Mouse (Mus musculus): Measurements from ENCODE around the gene S100a3.

S100a3 gene

DNA sequence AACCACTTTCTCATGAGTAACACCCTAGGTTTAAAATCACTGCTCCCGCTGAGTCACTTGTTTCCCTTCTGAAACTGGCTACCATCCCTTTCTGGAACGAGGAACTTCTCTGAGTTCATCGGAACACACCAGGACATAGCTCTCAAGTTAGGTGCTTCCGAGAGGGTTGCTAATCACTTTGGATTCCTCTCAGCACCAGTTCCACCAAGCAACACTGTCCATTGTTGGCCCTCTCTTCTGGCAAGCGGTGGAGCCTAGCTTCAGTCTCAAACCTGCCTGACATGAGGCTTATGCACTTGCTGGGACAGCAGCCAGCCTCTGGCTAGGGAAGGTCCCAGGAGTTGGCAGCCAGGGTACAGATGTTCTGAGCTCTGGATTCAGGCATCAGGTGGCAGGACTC is 14.3 kb downstream of the S100a3 start:
- peak in 1 of 2 experiments; percentile 25 for DNase-seq

DNA sequence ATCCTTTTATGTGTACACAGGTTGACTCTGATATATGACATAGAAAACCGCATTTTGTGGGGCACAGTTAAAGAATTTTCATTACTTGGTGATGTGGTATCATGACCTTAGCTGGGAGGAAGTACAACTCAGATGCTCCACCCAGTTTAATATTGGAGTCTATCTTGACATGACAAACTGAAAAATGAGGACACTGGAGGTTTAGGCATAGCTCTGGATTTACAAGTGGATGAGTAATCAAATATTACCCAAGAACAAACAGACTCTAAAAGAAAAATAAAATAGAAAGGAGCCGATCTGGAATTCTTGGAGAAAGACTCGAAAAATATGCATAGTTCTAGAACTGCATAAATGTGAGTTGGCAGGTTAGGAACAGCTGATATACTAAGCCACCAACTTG is 14.9 kb downstream of the S100a3 start:
- no peak for DNase-seq

DNA sequence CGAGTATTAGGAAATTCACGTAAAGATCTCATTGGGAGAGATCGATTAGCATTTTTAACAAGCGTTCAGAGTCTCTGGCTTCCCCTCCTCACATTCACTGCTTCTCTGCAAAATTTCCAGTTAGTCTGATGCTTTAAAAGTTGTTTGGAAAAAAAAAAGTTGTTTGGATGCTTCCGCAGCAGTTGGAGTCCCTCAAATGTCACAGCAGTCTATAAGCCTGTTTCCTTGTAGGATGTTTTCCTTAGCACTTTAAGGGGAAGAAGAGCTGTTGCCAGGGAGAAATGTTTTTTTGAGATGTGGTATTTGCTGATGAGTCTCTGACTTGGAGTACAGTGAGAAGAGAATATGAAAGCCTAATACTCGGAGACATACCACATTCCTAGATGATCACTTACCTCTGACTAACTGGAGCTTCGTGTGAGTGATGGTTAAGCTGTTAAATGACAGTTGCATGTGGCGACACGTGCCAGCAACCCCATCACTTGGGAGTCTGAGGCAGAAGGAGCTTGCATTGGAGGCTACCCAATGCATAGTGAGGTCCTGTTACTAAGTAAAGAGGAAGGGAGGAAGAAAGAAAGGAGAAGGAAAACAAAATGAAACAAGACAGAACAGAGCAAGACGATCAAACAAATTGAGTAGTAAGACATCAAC is 16.1 kb downstream of the S100a3 start:
- no peak for DNase-seq

DNA sequence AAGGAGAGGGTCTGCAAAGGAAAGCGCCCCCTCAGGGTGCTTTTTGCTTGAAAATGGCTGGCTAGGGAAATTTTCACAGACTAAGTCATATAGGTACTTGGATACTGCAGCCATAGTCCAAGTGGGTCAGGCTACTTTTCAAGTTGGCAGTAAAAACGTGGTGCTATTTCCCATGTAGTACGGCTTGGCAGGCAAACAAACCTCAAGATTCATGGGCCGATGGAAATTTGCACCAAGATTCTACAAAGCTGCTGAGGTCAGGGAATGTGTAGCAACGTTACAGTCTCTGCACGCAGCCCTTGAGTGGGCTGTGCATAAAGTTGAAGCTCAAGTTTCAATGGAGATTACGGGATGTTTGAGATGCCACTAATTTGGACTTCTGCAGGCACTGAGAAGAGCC is 19.1 kb downstream of the S100a3 start:
- no peak for DNase-seq

DNA sequence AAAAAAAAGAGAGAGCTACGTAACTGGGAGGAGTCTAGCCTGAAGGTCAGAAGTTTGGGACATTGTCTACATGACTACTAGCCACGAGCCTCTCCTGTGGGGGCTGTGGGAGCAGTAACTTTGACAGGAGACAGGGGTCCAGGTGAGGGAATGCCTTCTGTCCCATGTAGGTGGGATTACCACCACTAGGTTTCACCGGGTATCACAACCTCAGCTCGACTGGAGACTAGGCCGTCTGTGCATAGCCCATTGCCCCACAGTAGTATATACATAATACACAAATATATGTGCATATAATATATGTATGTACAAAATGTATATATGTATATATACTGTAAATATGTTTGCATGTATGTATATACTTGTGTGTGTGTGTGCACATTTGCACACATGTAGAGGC is 20.8 kb downstream of the S100a3 start:
- DNase-seq: no peak

DNA sequence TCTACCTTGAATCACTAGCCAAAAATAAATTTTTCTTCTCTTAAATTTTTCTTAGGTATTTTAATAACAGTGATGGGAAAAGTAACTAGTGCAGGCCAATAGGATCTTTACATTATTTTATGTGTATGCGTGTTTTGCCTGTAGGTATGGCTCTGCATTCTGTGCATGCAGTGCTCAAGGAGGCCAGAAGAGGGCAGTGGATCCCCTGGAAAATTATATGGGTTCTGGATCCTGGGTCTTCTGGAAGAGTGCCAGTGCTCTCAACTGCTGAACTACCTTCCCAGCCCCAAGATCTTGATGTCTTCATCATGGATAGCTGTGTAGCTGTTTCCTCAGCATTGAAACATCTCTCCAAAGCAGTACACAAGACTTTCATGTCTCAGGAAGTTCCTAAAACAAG is 21.8 kb downstream of the S100a3 start:
- peak in 1 of 2 experiments; percentile 13 for DNase-seq

DNA sequence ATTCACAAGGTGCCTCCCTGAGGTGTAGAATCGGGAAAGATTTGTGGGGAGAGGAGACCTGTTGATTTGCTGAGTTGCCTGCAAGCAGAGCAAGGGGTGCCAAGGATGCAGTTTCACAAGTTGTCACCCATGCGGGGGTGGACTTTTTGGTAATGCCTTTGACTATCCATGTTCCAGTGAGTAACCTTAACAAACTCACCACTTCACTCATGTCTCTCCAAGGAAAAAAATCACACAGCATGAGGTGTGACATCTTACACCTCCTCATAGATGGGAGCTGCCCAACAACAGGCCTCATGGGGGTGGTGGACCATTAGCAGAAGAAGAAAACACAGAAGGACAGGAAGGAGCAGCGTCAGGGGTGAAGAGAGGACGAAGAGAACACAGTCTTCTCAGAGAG is 22.2 kb downstream of the S100a3 start:
- DNase-seq: no peak

DNA sequence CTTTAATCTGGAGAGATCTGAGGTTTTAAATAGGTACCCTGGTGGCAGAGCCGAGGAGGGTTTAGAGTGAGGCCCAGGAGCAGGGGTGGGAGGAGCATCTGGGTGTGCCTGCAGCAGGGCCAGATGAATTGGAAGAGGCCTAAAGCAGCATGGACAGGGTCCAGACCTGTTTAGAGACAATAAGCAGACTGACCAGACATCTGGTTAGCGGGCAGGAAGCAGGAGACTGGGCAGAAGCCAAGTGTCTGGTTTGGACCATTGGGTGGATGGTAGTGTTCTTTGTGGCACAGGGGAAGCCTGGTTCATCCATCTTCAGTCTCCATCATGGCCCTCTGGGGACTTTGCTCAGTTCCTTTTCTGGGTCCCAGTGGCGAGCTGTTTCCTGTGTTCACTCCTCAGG is 23.5 kb downstream of the S100a3 start:
- peak; percentile 64 to 71 for DNase-seq

DNA sequence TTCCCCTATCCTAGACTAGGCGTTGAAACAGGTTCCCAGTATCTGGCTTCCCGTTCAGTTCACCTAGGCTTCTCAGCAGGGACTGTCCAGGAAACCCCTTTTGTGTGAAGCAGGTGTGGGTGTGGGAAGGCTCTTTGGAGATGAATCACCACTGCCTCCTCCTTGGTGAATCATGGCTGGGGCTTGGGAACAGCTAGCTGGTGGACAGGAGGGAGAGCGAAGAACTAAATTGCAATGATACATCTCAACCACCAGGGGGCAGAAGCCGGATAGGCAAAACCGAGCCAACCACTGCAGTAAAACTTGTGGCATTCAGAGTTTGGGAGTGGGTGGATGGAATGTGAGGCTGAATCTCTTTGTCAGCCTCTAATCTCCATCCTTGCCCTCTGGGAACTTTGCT is 25.2 kb downstream of the S100a3 start:
- peak; percentile 68 to 73 for DNase-seq

DNA sequence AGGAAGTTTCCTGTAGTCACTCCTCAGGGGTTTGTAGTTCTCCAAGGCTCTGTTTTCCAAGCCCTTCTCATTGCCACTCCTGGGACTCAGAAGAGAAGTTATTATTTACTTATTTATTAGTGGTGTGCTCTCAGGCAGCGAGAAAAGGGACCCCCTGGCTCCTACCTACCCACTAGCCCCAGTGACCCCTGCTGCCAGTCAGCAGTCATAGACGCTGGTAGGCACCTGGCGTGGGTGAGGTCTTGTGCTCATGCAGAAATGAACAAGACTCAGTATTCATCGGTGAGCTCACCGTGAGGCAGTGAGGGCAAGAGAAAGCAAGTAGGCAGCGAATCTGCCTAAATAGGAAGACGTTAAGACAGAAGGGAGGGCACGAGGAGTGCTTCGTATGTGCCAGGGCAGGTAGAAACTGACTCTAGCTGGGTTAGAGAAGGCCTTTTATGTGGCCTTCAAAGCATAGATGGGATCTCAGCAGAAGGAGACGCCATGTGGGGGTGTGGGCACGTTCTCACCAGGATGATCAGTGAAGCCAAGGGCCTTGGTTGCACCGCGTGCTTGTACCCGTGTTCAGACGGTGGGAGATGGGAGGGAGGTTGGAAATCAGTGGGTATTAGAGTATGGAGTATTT is 25.8 kb downstream of the S100a3 start:
- DNase-seq: no peak

DNA sequence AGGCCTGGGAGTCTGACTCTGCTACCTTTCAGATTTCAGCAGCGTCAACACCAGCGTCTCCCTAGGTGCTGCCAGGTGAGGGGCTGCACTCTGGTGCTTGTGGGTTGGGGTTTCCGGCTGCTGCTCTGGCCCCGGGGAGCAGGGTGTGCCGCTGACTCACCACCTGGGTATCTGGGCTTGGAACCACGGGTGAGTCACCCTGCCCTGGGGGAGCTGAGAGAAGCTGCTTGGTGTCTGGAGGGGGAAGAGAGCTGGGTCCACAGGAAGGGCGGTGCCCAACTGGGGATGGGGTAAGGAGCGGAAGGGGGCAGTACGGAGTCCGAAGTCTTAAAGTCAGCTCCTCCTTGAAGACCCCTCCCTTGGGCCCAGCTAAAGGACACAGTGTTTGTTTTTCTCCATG is 26.5 kb downstream of the S100a3 start:
- peak in 1 of 2 experiments; percentile 4 for DNase-seq

DNA sequence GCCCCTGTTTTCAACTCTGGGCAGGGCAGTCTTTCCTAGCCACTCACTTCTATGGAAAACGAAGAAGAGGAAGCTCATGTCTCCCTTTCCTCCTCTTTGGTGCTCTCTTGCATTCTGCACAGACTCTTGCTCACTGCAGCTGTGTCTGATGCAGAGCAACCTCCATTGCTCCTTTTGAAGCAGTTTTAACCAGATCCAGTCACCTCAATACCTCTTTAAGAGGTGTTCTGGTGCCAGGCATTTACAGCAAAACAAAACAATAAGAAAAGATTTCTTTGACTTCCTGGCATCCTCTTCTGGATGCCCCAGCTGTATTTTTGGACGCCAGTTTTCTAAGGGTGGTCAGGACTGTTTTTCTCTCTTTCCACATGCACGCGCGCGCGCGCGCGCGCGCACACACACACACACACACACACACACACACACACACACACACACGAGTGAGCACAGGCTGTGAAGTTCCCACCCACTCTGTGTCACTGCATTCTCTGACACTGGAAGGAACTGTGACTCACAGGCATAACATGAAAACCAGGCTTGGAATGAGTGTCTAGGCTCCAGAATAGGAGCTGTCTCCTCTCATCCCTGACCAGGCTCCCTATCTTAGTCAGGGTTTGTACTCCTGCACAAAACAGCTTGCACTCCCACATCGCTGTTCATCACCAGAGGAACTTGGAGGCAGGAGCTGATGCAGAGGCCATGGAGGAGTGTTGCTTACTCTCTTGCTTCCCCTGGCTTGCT is 27.2 kb downstream of the S100a3 start:
- no peak for DNase-seq

DNA sequence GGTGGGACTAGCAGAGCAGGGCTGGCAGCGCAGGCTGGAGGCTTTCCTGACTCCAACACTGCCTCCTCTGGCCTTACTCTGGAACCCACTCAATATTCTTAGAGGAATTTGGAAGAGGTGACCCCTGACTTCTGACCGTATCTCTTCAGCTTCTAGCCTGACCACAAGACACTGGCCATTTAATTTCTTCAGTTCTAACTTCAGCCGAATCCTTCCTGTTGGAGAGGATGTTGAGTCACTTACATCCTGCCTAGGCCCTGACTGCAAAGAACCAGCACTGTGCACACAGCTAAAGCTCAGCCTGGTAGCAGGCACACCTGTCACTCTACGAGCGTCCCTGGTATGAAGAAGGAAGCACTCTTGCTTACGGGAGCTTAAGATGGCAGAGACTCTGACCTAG is 29.0 kb downstream of the S100a3 start:
- no peak for DNase-seq

DNA sequence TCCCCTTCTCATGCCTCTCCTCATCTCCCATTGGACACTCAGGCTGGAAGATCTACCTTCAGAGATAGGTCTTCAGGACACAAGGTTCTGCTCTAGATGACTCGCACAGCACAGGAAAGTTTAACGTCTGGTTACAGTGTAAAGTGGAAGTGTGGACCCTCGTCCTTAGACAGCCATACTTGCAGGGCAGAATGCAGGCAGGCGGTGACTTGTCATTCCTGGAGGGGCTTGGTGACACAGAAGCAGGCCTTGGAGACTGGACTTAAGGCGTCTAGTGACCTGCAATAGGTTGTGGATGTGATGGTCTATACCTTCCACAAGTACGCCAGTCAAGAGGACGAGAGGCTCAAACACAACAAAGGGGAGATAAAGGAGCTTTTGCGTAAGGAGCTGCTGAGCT is 29.6 kb downstream of the S100a3 start, which contains the start of gene S100a2:
Gene S100a2 (plus strand): TSS at position 301 of the 400 bp plus-strand sequence.
- DNase-seq: no peak

DNA sequence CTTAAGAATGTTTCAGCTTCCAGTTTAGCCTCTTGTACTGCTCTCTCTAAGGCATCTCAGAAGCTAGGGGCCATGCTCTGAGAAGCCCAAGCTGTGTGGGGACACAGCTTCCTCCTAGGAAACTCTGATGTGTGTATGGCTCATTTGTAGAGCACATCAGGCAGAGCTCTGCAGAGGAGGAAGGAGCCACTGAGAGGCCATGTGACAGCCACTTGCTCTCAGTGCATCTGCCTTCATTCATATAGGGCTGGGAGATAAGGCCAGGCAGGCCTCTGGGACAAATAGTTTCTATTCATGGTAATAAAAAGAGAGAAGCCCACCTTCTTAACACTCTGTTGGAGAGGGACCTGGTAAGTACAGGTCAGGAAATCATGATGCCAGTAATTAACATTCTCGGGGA is 34.1 kb downstream of the S100a3 start:
- DNase-seq: no peak

DNA sequence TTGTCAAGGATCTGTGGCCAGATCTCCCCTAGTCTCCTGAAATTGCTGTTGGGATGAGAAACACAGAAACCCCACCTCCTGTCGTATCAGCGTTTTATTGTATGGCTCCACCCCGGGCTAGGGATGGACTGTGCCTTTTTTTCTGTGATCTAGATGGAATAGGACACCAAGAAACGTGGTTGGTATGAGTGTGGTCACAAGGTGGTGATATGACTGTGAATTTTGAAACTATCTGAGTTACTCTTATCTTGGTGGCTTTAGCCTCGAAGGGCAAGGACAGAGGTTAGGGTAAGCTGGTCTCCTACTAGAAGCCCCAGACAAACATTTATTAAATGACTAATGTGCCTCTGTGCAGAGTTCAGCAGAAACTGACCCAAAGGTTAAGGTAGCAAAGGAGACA is 35.2 kb downstream of the S100a3 start:
- DNase-seq: no peak

DNA sequence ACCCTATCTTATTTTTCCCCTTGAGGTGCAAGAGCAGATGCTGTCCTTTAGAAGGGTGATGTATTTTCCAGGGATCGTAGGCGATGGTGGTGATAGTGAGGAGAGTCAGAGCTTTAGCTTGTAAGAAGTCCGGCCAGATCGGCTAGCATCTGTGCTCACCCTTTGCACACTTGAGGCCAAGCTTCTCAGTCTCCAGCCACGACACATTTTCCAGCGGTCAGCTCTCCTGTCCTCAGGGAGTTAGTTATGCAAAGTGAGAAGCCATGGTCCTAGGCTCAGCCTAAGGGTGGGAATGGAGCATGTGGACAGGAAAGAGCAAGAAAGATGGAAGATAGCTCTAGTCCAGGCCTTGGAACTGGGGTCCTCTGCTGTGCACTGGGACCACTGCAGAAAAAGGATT is 36.4 kb downstream of the S100a3 start:
- no peak for DNase-seq

DNA sequence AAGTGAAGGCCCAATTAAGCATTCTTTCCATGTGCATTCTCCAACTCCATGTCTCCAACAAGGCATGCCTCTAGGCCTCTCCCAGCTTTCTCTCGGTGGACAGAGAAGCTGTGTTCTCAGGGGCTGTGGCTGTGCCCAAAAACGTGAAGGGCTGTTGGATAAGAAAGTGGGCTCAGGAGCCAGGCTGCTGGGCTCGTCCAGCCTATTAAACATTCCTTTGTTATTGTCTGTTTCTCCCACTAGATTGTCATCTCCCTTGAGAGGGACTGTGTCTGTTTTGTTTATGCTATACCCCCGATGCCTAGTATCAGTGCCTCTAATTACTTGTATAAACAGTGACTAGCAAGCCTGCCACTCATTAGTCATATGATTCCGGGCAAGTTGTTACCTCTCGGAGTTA is 37.4 kb downstream of the S100a3 start:
- DNase-seq: no peak

DNA sequence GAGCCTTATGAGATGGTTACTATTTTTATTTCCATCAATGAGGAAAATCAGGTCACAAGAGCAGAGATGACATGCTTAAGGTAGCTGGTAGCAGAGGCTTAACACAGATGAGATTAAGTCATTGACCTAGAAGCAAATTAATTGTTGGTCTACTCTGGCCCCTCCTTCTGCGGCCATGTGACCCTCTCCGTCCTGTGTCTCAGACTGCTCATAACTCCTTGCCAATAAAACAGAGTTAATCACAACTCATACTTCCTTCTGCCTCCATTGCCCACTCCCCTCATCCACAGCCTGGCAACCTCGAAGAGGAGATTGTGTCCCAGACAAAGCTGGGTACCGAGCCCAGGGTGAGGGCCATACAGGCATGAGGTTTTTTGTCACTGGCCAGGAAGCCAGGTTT is 37.8 kb downstream of the S100a3 start:
- DNase-seq: no peak

DNA sequence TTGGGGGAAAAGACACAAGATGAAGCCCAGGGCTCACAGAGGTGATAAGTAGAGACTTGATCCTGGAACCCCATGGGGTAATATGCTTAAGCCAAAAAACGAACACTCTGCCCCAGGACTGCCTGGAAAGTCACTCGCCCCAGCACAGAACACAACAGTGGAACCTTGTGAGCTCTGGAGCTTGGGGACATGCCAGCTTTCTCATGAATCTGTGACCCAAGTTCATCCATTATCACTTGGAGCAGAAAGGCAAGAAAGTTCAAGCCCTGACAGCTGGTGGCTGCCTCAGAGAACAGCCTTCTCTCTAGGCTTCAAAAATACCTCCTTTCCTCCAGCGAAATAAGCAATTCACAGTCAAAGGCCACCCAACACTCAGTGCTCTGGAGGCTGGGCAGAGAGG is 39.0 kb downstream of the S100a3 start:
- no peak for DNase-seq

DNA sequence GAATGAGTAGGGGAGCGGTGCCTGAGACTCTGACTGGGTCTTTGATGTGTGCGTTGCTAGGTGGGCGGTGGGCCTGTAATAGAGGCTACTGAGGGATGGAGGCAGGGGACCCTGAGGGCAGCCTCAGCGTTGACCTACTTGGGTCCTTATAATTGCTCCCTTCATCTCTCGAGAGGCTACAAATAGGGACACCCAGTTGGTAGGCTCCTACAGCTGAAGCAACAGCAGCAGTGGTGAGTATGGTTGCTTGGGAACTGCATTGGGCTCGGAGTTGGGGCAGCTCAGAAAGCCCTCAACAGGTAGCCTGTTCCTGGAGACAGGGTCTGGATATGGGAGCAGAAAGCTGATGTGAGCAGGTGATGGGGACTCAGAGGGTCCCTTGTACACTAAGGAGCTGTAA is 39.7 kb downstream of the S100a3 start:
- DNase-seq: no peak

DNA sequence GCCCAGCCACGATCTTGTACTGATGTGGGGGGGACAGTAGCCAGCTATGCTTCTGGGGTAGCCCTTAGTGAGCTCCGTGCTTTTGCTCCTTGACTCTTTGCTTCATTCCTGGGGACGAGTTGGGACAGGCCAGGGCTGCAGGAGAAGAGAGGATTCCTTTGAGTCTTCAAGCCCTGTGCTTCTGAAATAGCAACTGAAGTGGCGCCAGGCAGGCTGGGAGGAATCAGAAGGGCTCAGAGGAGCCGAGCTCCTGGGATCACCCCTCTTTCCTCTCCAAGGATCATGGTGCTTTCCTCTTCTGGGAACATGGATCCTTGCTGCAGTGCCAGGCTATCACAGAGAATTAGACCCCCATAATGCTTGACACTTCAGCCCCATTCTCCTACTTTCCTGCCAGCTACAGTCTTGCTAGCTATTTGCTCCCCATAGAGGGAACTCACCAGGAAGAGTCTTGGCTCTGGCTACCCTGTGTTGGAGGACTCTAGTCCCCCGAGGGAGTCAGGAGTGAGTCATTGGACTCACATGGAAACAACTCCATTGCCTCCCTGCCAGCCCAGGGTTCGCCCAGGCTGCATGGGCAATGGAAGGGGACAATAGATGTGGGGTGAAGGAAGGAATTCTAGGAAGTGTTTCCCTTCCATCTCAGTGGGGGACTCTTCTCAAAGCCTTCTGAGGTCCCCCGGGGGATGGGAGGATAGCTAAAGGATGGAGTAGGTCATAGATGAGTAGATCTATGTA is 40.2 kb downstream of the S100a3 start:
- DNase-seq: no peak

DNA sequence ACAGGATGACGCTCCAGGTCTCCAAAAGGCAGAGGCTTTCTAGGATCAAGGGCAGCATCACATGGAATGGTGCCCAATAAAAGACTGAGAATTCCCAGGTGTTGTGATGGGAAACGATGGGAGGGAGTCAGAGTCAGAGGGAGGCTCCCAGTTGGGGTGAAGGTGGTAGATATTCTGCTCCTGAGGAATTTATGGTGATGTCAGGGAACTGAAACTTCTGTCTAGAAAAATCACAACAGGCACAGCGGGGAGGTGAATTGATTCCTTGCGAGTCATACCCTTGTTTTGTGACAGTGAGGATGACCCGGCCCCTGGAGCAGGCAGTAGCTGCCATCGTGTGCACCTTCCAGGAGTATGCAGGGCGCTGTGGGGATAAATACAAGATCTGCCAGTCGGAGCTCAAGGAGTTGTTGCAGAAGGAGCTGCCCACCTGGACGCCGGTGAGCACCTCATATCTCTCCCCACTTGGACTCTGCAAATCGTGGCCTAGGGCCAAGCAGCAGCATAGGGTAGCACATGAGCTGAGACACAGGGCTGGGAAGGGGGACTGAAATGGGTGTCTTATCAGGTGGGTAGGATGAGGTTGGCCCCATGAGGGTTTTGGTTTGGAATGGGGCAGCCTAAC is 41.2 kb downstream of the S100a3 start, which contains the start of gene Gm42674:
Gene Gm42674 (plus strand): TSS at position 419 of the 625 bp plus-strand sequence.
- DNase-seq: no peak

Measured in cerebellum, postnatal 10 days (tissue).